Mouse (Mus musculus) adrenal gland, adult 18-20 months (tissue): Measurements from ENCODE around the gene Frmd4b. TPM values are rescaled to one million over a fixed set of nuclear protein-coding genes. Genes with fewer than 3 reads are reported as not detected.
A peak's percentile ranks its signal among the peaks of the same experiment; 100 is the strongest.

Experiments used
- DNase-seq, 2 experiments: peaks; one replicate each; pipeline ENCODE4 v3.0.0; 2021 to 2022; ENCODE audit warnings: low spot score in 2 of 2
- total RNA-seq, 2 experiments: library from RNA; stranded (reverse); gene quantifications; 1 replicate in 1 of 2; 2 replicates in 1 of 2; pipeline ENCODE4 v1.2.3; 2021

The Frmd4b gene
- total RNA-seq, 2 experiments from 2014 or later = 18.5 to 22.0 TPM

GRCm38 (mm10) chr6:97295866-97296527 is 321.3 kb downstream of the Frmd4b start:
- DNase-seq = no peak

- DNase-seq = no peak
Observed at GRCm38 (mm10) chr6:97295416-97295815, 321.9 kb downstream of the Frmd4b start.

- no peak for DNase-seq
Observed at GRCm38 (mm10) chr6:97293667-97294569, 323.4 kb downstream of the Frmd4b start.

- DNase-seq = no peak
Observed at GRCm38 (mm10) chr6:97292894-97293293, 324.4 kb downstream of the Frmd4b start.

GRCm38 (mm10) chr6:97292096-97292495 is 325.2 kb downstream of the Frmd4b start:
- DNase-seq = no peak

GRCm38 (mm10) chr6:97291159-97291908 is 326.0 kb downstream of the Frmd4b start:
- no peak for DNase-seq

GRCm38 (mm10) chr6:97290687-97291086 is 326.7 kb downstream of the Frmd4b start:
- DNase-seq = no peak

GRCm38 (mm10) chr6:97289838-97290237 is 327.5 kb downstream of the Frmd4b start:
- no peak for DNase-seq

GRCm38 (mm10) chr6:97289316-97289820 is 328.0 kb downstream of the Frmd4b start:
- no peak for DNase-seq

- DNase-seq = no peak
Observed at GRCm38 (mm10) chr6:97288047-97288855, 329.1 kb downstream of the Frmd4b start.

GRCm38 (mm10) chr6:97286332-97286731 is 331.0 kb downstream of the Frmd4b start:
- no peak for DNase-seq

- DNase-seq = no peak
Observed at GRCm38 (mm10) chr6:97283676-97284075, 333.7 kb downstream of the Frmd4b start.

GRCm38 (mm10) chr6:97278878-97279277 is 338.5 kb downstream of the Frmd4b start:
- DNase-seq = no peak

GRCm38 (mm10) chr6:97278014-97278787 is 339.1 kb downstream of the Frmd4b start:
- DNase-seq = peak; percentile 70

GRCm38 (mm10) chr6:97276890-97277497 is 340.3 kb downstream of the Frmd4b start:
- no peak for DNase-seq

- no peak for DNase-seq
Observed at GRCm38 (mm10) chr6:97276366-97276765, 341.0 kb downstream of the Frmd4b start.

- DNase-seq = no peak
Observed at GRCm38 (mm10) chr6:97275760-97276159, 341.6 kb downstream of the Frmd4b start.

- no peak for DNase-seq
Observed at GRCm38 (mm10) chr6:97273777-97274176, 343.6 kb downstream of the Frmd4b start.

- DNase-seq = no peak
Observed at GRCm38 (mm10) chr6:97273058-97273710, 344.2 kb downstream of the Frmd4b start.
